Mouse (Mus musculus) neural tube, embryonic 15.5 days (tissue): ENCODE data around the gene Col11a2. TPM values are rescaled to one million over a fixed set of nuclear protein-coding genes. Genes with fewer than 3 reads are reported as not detected.

ENCODE experiments used
- ATAC-seq: fragments of 200-750 bp; cut with Nextera tagmentation; 2 replicates; pipeline ENCODE4 v1.8.0; 2017; ENCODE audit warnings: mild to moderate bottlenecking, moderate TSS enrichment, moderate library complexity; ENCODE audit not compliant: low FRiP score
- H3K27ac ChIP-seq: fragments of 300-500 bp; sonication (generic); replicated peaks from 2 replicates; pipeline ENCODE4 v1.5.1; 2015; ENCODE audit warnings: mild to moderate bottlenecking, inconsistent platforms
- H3K27me3 ChIP-seq: fragments of 300-500 bp; sonication (generic); replicated peaks from 2 replicates; pipeline ENCODE4 v1.6.1; 2015; ENCODE audit warnings: inconsistent platforms
- H3K36me3 ChIP-seq: fragments of 300-500 bp; sonication (generic); 2 replicates; pipeline ENCODE4 v1.6.1; 2015; ENCODE audit warnings: inconsistent platforms
- H3K4me1 ChIP-seq: fragments of 300-500 bp; sonication (generic); 2 replicates; pipeline ENCODE4 v1.6.1; 2015; ENCODE audit warnings: inconsistent platforms
- H3K4me2 ChIP-seq: fragments of 300-500 bp; sonication (generic); 2 replicates; pipeline ENCODE4 v1.6.1; 2015; ENCODE audit warnings: inconsistent platforms, mild to moderate bottlenecking, moderate library complexity
- H3K4me3 ChIP-seq: fragments of 300-500 bp; sonication (generic); replicated peaks from 2 replicates; pipeline ENCODE4 v1.5.1; 2015; ENCODE audit warnings: mild to moderate bottlenecking, inconsistent platforms
- H3K9ac ChIP-seq: fragments of 300-500 bp; sonication (generic); replicated peaks from 2 replicates; pipeline ENCODE4 v1.6.1; 2015; ENCODE audit warnings: mild to moderate bottlenecking, inconsistent platforms
- H3K9me3 ChIP-seq: fragments of 300-500 bp; sonication (generic); replicated peaks from 2 replicates; pipeline ENCODE4 v1.6.1; 2016; ENCODE audit warnings: inconsistent platforms
- WGBS: fragments of 180-500 bp; shearing (Covaris S2); methylation state at CpG from one replicate; pipeline ENCODE4 v1.1.7; 2015; ENCODE audit warnings: mixed read lengths; 5-methylcytosine and 5-hydroxymethylcytosine counted together
- microRNA counts: library from miRNA; unstranded; fragments of <30 nt; microRNA quantifications from one replicate; lab custom pipeline; 2016
- microRNA-seq: library from miRNA; unstranded; fragments of <30 nt; microRNA quantifications from one replicate; pipeline ENCODE4, GENCODE M21; 2017
- polyA plus RNA-seq: library from polyadenylated mRNA; unstranded; fragments of >200 nt; fragmentation: Nextera tagmentation; extraction: Ambion mirVana; gene quantifications from 2 replicates; pipeline ENCODE4 v1.2.1, GENCODE M21; 2015

Col11a2 gene
- polyA plus RNA-seq, 1 experiment from 2014 or later: 9.4 TPM

DNA sequence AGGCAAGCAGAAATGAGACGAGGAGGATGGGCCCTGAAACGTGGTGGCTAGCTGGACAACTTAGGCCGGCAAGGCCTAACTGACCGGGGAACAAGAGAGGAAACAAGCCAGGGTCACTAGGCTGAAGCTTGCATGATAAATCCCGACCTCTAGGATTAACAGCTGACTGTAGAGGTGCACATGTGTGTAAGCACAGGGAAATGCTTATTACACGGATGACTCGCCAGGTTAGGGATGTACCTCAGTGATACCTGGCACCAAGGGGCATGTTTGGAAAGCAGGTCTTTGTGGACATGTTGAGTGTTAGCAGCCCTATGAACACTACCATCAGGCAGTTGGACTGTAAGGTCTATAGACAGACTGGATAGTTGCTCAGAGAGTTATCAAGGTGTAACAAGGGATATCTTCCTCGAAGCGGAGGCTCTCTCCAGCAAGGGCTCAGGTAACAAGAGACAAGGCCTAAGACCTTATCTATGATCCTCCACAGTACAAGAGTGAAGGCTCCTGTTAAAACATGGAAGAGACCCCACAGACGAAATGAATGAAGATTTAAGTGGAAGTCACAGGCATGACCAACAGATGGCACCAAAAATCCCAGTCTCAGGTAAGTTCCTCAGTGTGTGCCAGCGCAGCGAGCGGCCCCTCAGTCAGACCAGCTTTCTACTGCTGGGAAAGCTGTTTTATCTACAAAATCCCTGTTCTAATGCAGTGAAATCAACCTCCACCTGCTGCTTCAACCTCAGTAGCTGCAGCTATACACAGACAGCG, 70.0 kb downstream of the Col11a2 start:
- Histone ChIP-seq H3K4me2 (no peak overlapping the region), H3K4me1 (0 out of 2 replicates have a peak, but pooled peaks cover 2% of the 10 kb centered on the region), H3K36me3 (peaks cover 53% of the 10 kb centered on the region), H3K9ac (no peak overlapping the region), H3K27ac (0 out of 2 replicates have a peak overlapping the region, but pooled peaks have one; percentile 28), H3K4me3 (no peak overlapping the region), H3K9me3 (no peaks in the 10 kb centered on the region), H3K27me3 (no peaks in the 10 kb centered on the region)
- ATAC-seq: no peak
- WGBS: 77% methylated on average over 14 of the region's 14 CpGs

DNA sequence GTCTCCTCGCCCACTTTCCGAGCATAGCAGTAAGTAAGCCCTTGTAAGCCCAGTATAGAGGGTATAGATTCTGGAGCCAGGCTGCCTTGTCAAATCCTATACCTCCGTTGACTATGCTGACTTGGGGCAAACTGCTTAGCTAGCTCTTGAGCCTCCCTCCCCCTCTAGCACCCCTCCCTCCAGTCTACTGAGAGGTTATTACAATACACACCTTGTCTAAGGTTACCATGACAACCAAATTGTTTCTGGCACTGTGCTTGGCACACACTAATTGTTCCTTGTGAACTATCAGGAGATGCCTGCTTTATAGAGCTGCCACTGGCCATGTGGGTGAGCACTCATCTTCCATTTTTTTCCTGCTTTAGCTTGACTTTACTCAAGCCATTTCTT, 70.6 kb downstream of the Col11a2 start:
- H3K9ac ChIP-seq: no peak overlapping the region
- no peak overlapping the region for H3K4me3 ChIP-seq
- H3K27ac ChIP-seq: peak overlapping the region; percentile 28
- peaks cover 58% of the 10 kb centered on the region for H3K36me3 ChIP-seq
- H3K27me3 ChIP-seq: no peaks in the 10 kb centered on the region
- H3K4me1 ChIP-seq: peaks cover 5% of the 10 kb centered on the region; the same call in 1 of the 2 replicates
- H3K9me3 ChIP-seq: no peaks in the 10 kb centered on the region
- H3K4me2 ChIP-seq: no peak overlapping the region
- ATAC-seq: no peak
- 75% methylated on average over 3 of the region's 3 CpGs for WGBS

DNA sequence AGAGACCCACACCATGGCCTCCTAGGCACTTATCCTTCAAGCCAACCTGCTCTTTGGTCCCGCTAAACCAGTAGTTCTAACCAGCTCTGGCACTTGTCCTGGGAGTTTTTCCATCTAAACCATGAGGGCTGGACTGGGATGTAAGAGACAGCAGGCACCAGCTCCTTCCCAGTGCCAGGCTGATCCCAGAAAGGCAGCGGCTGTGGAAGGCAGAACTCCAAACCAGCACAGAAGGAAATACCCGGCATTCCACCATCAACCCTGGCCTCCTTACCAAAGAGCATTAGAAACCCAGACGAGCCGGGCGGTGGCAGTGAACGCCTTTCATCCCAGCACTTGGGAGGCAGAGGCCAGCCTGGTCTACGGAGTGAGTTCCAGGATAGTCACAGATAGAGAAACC, 71.1 kb downstream of the Col11a2 start:
- H3K36me3 ChIP-seq: peaks cover 64% of the 10 kb centered on the region
- peaks cover 10% of the 10 kb centered on the region; the same call in 1 of the 2 replicates for H3K4me1 ChIP-seq
- H3K4me2 ChIP-seq: no peak overlapping the region
- WGBS: 67% methylated on average over 8 of the region's 8 CpGs
- no peak overlapping the region for H3K4me3 ChIP-seq
- H3K27me3 ChIP-seq: no peaks in the 10 kb centered on the region
- H3K9ac ChIP-seq: no peak overlapping the region
- peak overlapping the region; percentile 28; the same call in 1 of the 2 replicates for H3K27ac ChIP-seq
- no peak for ATAC-seq
- no peaks in the 10 kb centered on the region for H3K9me3 ChIP-seq

DNA sequence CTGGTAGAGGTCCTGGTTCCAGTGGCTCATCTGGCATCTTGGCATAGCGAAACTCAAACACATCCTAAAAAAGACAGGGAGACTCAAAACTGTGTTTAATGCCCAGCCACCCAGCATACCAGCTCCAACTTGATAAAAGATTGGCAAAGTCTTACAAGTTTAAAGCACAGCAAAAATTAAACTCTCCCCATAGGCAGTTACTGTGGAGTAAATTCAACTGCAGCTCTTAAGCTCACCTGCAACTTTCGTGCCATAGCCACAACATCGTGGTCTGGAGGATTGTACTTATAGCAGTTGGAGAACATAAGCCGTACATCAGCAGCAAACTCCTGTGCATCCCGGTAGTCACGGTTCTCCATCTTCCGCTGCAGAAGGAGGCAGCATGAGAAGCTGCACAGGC, 74.9 kb downstream of the Col11a2 start:
- peaks cover 79% of the 10 kb centered on the region for H3K36me3 ChIP-seq
- H3K9ac ChIP-seq: no peak overlapping the region; the same call in 1 of the 2 replicates
- H3K4me1 ChIP-seq: peaks cover 30% of the 10 kb centered on the region
- H3K27me3 ChIP-seq: no peaks in the 10 kb centered on the region
- H3K27ac ChIP-seq: no peak overlapping the region
- WGBS: 90% methylated on average over 7 of the region's 7 CpGs
- ATAC-seq: no peak
- no peak overlapping the region for H3K4me2 ChIP-seq
- no peak overlapping the region for H3K4me3 ChIP-seq
- H3K9me3 ChIP-seq: no peaks in the 10 kb centered on the region

MicroRNAs encoded within 50 kb of the gene (microRNA counts, 519-probe panel; counts per million panel counts)
- microRNA mmu-miR-219 (lab: Ali Mortazavi, UCI): 3,457 counts per million, percentile 84 among the panel's probes with 10 or more counts

Small RNA genes lying within 50 kb of the gene (microRNA-seq; reads per million reads assigned to microRNA genes)
- gene Mir219a-1 (not detected), gene Mir219c (not detected)

Other genes starting within 250 kb of the Col11a2 start
- 46.7 and 48.5 TPM in 2 replicates for gene Kank3, start 228.9 kb upstream of the Col11a2 start, polyA plus RNA-seq
- gene Rps28, start 214.9 kb upstream of the Col11a2 start, polyA plus RNA-seq: 534 and 619 TPM in 2 replicates
- 515 and 564 TPM in 2 replicates for gene Ndufa7, start 214.9 kb upstream of the Col11a2 start, polyA plus RNA-seq
- gene Cd320, start 196.3 kb upstream of the Col11a2 start, polyA plus RNA-seq: 53.9 and 56.1 TPM in 2 replicates
- gene Gm7029, start 165.6 kb upstream of the Col11a2 start, polyA plus RNA-seq: not detected in 2 replicates
- gene Kifc1, start 148.8 kb upstream of the Col11a2 start, polyA plus RNA-seq: 2.0 and 3.5 TPM in 2 replicates
- gene Platr17, start 134.3 kb upstream of the Col11a2 start, polyA plus RNA-seq: 0.93 and 1.2 TPM in 2 replicates
- gene Daxx, start 130.0 kb upstream of the Col11a2 start, polyA plus RNA-seq: 50.7 and 58.5 TPM in 2 replicates
- 35.3 and 51.3 TPM in 2 replicates for gene Tapbp, start 123.5 kb upstream of the Col11a2 start, polyA plus RNA-seq
- 13.7 and 15.8 TPM in 2 replicates for gene Zbtb22, start 123.5 kb upstream of the Col11a2 start, polyA plus RNA-seq
- 56.8 and 58.8 TPM in 2 replicates for gene Rgl2, start 109.9 kb upstream of the Col11a2 start, polyA plus RNA-seq
- gene Pfdn6, start 99.1 kb upstream of the Col11a2 start, polyA plus RNA-seq: 173 and 183 TPM in 2 replicates
- gene Wdr46, start 98.8 kb upstream of the Col11a2 start, polyA plus RNA-seq: 25.1 and 29.3 TPM in 2 replicates
- 11.9 and 13.1 TPM in 2 replicates for gene B3galt4, start 87.9 kb upstream of the Col11a2 start, polyA plus RNA-seq
- gene Vps52, start 83.6 kb upstream of the Col11a2 start, polyA plus RNA-seq: 72.3 and 75.7 TPM in 2 replicates
- 778 and 1,050 TPM in 2 replicates for gene Rps18, start 83.4 kb upstream of the Col11a2 start, polyA plus RNA-seq
- 19.8 and 88.0 TPM in 2 replicates for gene H2-K1, start 39.1 kb upstream of the Col11a2 start, polyA plus RNA-seq
- gene Ring1, start 14.8 kb upstream of the Col11a2 start, polyA plus RNA-seq: 21.9 and 24.4 TPM in 2 replicates
- gene H2-Ke6, start 11.4 kb upstream of the Col11a2 start, polyA plus RNA-seq: 68.4 and 71.4 TPM in 2 replicates
- 167 and 170 TPM in 2 replicates for gene Slc39a7, start 7.8 kb upstream of the Col11a2 start, polyA plus RNA-seq
- 54.4 and 57.7 TPM in 2 replicates for gene Rxrb, start 7.6 kb upstream of the Col11a2 start, polyA plus RNA-seq
- gene H2-Oa, start 52.9 kb downstream of the Col11a2 start, polyA plus RNA-seq: 0.19 and 2.5 TPM in 2 replicates
- gene H2-DMa, start 80.1 kb downstream of the Col11a2 start, polyA plus RNA-seq: 19.8 and 31.3 TPM in 2 replicates
- gene Brd2, start 83.2 kb downstream of the Col11a2 start, polyA plus RNA-seq: 115 and 122 TPM in 2 replicates
- gene H2-DMb2, start 103.9 kb downstream of the Col11a2 start, polyA plus RNA-seq: 0.17 and 5.5 TPM in 2 replicates
- gene H2-DMb1, start 113.6 kb downstream of the Col11a2 start, polyA plus RNA-seq: 0.29 and 4.2 TPM in 2 replicates
- gene Tap1, start 148.1 kb downstream of the Col11a2 start, polyA plus RNA-seq: 3.5 and 12.0 TPM in 2 replicates
- gene Psmb9, start 148.3 kb downstream of the Col11a2 start, polyA plus RNA-seq: 2.1 and 35.0 TPM in 2 replicates
- 3.8 and 80.4 TPM in 2 replicates for gene Psmb8, start 158.3 kb downstream of the Col11a2 start, polyA plus RNA-seq
- gene Tap2, start 164.1 kb downstream of the Col11a2 start, polyA plus RNA-seq: 1.9 and 15.0 TPM in 2 replicates
- 0.08 and 0.26 TPM in 2 replicates for gene H2-Ob, start 199.5 kb downstream of the Col11a2 start, polyA plus RNA-seq
- 1.4 and 189 TPM in 2 replicates for gene H2-Ab1, start 218.3 kb downstream of the Col11a2 start, polyA plus RNA-seq
- gene H2-Aa, start 248.4 kb downstream of the Col11a2 start, polyA plus RNA-seq: 0.97 and 82.8 TPM in 2 replicates